Mouse (Mus musculus) monocyte, adult 2 months (primary cell): ENCODE measurements around the gene Ptp4a2.

Source experiments
- DNase-seq, 2 experiments: peaks; one replicate each; pipeline ENCODE4 v3.0.0; 2022; ENCODE audit warnings: low spot score in 2 of 2, low read depth in 1 of 2

Ptp4a2 gene

GRCm38 (mm10) chr4:129795861-129796260 is 15.2 kb upstream of the Ptp4a2 start:
- no peak for DNase-seq

- DNase-seq: no peak
Observed at GRCm38 (mm10) chr4:129797985-129798384, 13.0 kb upstream of the Ptp4a2 start.

DNA sequence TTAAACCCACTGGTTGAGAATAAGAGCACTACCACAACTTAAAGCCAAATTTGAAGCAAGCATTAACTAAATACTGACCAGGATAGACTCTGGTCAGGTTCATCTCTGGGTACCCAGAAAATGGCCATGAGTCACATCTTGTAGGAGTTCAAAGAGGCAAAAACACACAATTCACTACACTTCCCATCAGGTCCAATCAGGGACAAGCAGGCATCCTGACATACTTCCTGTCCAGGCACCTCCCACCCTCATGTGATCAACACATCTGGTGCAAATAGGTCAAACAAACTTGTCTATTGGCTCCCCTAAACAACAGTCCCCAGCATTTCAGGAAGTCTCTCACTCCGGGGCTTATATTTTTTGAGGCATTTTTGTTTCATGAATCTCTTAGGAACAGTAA is 7.7 kb upstream of the Ptp4a2 start:
- DNase-seq: peak in 1 of 2 experiments; percentile 48

DNA sequence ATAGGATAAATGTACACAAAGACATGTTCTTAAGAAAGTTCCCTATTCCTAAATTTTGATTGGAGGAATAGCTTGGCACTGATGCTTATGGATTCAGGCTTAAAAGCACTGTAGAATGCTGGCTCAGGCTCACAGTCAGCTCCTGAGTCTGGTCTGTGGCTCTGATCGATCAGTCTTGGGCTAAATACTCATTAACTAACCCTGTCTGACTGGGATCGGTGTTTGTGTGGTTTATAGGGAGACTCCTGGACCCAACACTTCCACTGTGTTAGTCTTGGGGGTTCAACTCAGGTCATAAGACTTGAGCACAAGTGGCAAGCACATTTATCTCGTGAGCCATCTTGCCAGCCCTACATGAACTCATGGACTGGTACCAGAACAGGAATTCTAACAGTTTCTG is 6.0 kb upstream of the Ptp4a2 start:
- DNase-seq: no peak

GRCm38 (mm10) chr4:129811605-129812468 is 818 bp downstream of the Ptp4a2 start:
- no peak for DNase-seq

GRCm38 (mm10) chr4:129817591-129817990 is 6.6 kb downstream of the Ptp4a2 start:
- no peak for DNase-seq

DNA sequence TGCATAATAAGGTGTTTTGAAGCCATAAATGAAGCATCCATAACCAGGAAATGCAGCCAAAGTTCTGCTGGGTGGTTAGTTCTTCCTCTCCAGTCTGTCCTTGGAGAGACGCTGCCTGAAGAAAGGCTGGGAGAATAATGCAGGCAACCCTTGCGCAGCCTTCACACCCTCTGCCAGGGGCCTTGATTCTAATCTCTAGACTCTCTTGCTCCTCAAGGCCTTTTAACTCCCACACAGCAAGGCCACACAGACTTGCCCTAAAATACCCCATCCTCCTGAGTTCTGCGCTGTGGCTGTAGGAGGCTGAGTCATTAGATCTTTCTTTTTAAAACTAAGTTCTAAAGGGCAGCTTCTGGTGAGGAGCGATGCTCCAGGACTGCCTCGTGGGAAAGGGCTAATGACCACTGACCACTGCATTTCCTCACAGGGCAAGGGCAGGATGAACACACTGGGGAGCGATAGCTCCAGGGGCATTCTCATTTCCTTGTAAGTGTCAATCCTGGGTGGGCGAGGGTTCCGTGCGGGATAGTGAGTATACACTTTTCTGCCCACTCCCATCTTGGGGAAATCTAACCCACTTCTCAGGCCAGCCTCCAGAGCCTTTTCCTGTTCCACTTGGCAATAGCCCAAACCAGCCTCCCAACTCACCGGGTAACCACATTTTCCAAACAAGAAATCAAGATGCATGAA is 7.6 kb downstream of the Ptp4a2 start:
- no peak for DNase-seq

DNA sequence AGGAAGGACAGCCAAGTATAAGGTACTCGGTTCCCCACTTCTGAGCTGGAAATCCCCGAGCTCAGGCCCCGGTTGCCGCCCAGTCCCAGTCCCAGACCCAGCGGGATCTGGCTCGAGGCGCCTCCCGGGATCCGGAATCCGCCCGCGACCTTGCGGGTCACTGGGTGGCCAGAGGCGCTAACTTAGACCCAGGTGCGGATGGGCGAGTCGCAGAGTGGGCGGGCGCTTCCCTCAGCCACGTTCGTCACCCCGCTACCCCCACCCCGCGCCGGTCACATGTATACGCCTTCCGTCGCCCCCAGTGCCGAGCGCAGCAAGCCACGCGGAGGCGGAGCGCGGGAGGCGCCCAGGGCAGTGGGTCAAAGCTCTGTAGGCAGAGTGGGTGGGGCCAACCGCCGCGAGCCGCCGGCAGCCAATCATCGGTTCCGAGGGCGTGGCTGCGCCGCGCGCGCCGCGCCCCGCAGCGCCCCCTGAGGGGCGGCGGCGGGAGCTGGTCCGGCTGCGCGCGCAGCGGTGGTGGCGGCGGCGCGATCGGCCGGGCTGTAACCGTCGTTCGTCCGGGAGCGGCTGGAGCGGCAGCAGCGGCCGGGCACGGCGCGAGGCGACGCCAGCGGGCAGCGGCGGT is 8.8 kb downstream of the Ptp4a2 start:
- peak; percentile 94 to 97 for DNase-seq

- DNase-seq: peak; percentile 44 to 69
Observed at GRCm38 (mm10) chr4:129820417-129821086, 9.5 kb downstream of the Ptp4a2 start.

- DNase-seq: no peak
Observed at GRCm38 (mm10) chr4:129821087-129821616, 10.1 kb downstream of the Ptp4a2 start.

DNA sequence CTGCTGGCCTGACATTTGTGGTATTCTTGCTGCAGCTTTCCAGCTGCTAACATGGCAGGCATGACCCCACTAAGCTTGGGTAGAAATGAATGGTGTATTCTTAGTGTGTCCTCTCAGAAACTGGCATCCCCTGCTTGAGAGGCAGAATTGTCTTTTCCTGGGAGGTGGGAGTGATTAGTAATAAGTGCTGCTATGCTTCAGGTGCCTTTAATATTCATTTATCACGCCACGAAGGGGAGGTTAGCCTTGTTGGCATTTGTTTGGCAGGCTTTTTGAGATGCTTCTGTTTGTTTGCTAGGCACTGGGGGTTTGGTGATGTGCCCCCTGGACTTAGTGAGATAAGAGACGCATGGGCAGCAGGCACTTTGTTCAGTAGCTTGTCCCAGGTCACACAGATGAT is 11.3 kb downstream of the Ptp4a2 start:
- no peak for DNase-seq

DNA sequence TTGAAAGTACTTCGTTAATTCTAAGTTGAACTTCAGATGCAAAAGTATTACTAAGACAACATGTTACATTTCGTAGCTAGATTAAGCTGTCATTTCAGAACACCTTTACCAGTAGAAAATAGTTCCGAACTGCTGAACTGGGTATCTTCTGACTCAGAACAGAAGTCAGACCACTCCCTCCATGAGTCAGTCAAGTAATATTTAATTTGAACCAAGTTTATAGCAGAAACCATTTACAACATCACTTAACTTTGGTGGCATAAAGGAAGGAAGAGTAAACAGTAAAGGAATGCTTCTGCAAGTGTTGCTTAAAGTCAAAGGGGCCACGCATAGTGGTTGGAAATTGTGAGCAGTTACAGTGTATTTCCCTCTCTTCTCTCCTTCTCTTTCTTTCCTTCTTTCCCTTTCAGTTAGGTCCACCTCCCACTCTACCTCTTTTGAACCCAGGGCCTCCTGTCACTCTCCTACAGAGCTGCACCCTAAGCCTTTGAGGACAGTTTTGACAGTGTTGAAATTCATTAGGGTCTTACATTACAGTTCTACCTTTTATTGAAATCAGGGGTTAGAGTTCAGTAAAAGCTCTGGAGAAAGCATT is 12.3 kb downstream of the Ptp4a2 start:
- no peak for DNase-seq

- no peak for DNase-seq
Observed at GRCm38 (mm10) chr4:129827611-129828010, 16.6 kb downstream of the Ptp4a2 start.

GRCm38 (mm10) chr4:129828081-129828480 is 17.1 kb downstream of the Ptp4a2 start:
- no peak for DNase-seq

GRCm38 (mm10) chr4:129829799-129830198 is 18.8 kb downstream of the Ptp4a2 start:
- no peak for DNase-seq

DNA sequence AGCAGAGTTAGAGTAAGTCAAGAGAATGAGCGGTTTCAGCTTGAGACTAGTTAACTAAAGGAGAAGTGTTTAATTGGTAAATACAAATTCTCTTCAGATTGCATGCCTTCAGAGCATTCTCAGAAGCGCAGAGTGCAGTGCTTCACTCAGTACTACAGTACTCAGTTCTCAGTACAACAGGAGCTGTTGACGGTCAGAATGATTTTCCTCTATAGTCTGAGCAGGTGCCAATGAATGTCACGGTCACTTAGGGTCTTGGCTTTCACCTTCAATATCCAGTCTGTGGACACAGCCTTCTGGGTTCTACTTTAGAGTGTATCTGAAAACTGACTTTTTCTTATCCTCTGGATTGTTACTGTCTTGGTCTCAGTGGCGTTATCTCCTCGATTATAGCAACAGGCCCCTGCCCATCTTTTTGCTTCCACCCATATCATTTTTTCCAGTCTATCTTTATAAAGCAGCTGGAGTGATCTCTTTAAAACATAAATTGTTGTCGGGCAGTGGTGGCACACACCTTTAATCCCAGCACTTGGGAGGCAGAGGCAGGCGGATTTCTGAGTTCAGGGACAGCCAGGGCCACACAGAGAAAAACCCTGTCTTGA is 19.4 kb downstream of the Ptp4a2 start:
- no peak for DNase-seq

DNA sequence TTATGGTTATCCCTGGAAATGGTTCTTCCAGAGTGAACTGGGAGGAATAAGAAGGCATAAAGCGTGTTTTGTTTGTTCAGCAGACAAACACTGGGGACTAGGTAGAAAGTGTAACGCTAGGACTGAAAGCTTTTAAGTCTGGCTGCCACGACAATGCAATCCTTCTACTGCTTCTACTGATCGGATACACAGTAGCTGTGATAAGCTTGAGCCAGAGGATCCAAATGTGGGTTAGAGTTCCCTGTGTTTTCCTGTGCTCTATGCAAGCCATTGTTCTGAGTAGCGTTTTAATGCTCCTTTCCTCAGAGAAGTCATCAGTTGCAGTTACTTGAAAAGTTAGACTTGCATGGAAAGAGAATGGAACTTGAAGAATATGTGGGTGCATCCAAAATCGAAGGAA is 23.6 kb downstream of the Ptp4a2 start:
- DNase-seq: no peak

DNA sequence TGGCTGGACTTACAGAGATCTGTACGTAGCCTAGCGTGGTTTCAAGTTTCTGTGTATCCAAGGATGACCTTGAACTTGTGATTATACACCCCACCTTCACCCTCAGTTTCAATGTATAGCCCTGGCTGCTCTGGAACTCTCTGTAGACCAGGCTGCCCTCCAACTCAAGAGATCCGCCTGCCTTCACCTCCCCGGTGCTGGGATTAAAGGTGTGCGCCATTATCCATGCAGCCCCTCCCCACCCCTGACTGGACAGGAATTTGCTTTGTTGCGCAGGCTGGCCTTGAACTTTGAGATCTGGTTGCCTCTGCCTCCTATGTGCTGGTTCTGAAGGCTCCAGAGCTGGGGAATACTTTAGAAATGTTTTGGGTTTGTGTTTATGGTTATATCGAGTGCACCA is 24.3 kb downstream of the Ptp4a2 start:
- DNase-seq: no peak

DNA sequence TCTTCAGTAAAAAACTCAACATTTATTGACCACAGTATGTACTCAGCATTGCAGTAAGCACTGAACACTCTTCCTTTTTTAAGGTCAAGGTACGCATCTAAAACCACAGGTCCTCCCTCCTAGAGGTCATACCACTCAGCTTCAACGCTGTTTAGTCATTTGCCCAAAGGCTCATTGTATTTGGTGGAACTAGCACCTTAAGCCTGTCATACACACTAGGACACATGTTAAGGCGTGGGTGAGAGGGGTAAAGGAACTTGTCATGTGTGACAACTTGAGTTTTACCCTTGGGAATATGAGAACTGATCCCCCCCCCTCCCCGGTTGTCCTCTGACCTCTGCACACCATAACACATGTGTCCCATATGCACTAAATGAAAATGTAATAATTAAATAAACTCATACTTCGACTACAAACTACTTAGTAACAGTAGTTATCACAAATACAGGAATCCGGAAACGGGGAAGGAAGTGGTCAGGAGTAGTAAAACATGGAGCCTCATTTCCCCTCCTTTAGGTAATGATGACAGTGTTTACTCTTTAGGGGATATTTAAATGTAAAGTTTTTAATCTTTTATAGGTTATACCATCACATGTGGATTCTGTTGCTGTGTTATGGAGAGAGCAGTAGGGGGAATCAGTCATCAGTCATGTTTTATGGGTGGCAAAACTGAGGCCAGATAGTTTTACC is 29.0 kb downstream of the Ptp4a2 start:
- DNase-seq: no peak

DNA sequence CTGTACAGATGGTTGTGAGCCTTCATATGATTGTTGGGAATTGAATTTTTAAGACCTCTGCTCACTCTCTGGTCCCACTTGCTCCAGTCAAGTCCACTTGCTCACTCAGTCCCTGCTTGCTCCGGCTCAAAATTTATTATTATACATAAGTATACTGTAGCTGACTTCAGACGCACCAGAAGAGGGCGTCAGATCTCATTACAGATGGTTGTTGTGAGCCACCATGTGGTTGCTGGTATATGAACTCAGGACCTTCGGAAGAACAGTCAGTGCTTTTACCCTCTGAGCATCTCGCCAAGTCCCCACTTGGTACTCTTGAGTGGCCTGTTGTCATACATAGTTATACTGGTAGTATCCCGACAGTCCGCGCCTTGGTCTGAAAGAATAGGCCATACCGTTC is 35.8 kb downstream of the Ptp4a2 start:
- DNase-seq: no peak
